Mouse (Mus musculus): ENCODE results near the gene Cog2. TPM values are rescaled to one million over a fixed set of nuclear protein-coding genes. Genes with fewer than 3 reads are reported as not detected.

Gene Cog2
- polyA plus RNA-seq (2014; fragmentation: Illumina TruSeq; extraction: RNeasy Lipid Tissue Mini Kit (QIAGEN cat#74804); ENCODE audit: low read depth, low replicate concordance) = 6.7 TPM

GRCm38 (mm10) chr8:124520249-124521080 is at the start of gene Cog2:
Gene Cog2, plus strand, starts transcription at chr8:124520767.

GRCm38 (mm10) chr8:124569593-124569992 is 49.0 kb downstream of the Cog2 start, which contains the start of gene Agt:
Gene Agt, minus strand, starts transcription at chr8:124569706.

GRCm38 (mm10) chr8:124575811-124576210 is 55.2 kb downstream of the Cog2 start, which contains the start of gene Capn9:
Gene Capn9, plus strand, starts transcription at chr8:124576111.

Other genes with a start within 250 kb of the Cog2 start
- gene Pgbd5, start 81.1 kb upstream of the Cog2 start, polyA plus RNA-seq (2014; fragmentation: Illumina TruSeq; extraction: RNeasy Lipid Tissue Mini Kit (QIAGEN cat#74804); ENCODE audit: low read depth, low replicate concordance) = not detected
- gene Agt, start 48.9 kb downstream of the Cog2 start, polyA plus RNA-seq (2014; fragmentation: Illumina TruSeq; extraction: RNeasy Lipid Tissue Mini Kit (QIAGEN cat#74804); ENCODE audit: low read depth, low replicate concordance) = 76.2 TPM
- gene Capn9, start 55.3 kb downstream of the Cog2 start, polyA plus RNA-seq (2014; fragmentation: Illumina TruSeq; extraction: RNeasy Lipid Tissue Mini Kit (QIAGEN cat#74804); ENCODE audit: low read depth, low replicate concordance) = not detected
- gene 2310022B05Rik, start 142.6 kb downstream of the Cog2 start, polyA plus RNA-seq (2014; fragmentation: Illumina TruSeq; extraction: RNeasy Lipid Tissue Mini Kit (QIAGEN cat#74804); ENCODE audit: low read depth, low replicate concordance) = 4.1 TPM
- 20.0 TPM for gene Ttc13, start 201.2 kb downstream of the Cog2 start, polyA plus RNA-seq (2014; fragmentation: Illumina TruSeq; extraction: RNeasy Lipid Tissue Mini Kit (QIAGEN cat#74804); ENCODE audit: low read depth, low replicate concordance)
- 1.4 TPM for gene Arv1, start 201.4 kb downstream of the Cog2 start, polyA plus RNA-seq (2014; fragmentation: Illumina TruSeq; extraction: RNeasy Lipid Tissue Mini Kit (QIAGEN cat#74804); ENCODE audit: low read depth, low replicate concordance)
- gene Fam89a, start 231.1 kb downstream of the Cog2 start, polyA plus RNA-seq (2014; fragmentation: Illumina TruSeq; extraction: RNeasy Lipid Tissue Mini Kit (QIAGEN cat#74804); ENCODE audit: low read depth, low replicate concordance) = 9.7 TPM

Data from liver, adult 10 weeks (tissue).